ENCODE assay signal across 9 mouse cellular contexts in the genomic region with DNA sequence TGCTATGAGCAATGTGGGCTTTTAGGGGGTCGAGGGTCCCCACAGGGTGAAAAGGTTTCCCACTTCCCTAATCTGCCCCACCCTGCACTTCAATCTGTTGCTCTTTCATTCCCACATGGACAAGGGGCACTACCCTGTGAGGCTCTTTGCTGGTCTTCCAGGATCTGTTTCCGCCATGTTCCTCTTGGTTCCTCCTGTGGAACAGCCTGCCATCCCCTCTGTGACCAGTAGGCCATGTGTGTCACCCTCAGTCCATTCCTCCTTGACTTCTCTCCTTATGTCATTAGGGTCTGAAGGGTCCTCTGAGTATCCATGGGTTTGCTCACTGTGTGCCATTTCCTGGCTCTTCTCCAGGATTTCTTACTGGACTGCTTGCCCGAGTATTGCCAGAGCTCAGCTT. TPM values are rescaled to one million over a fixed set of nuclear protein-coding genes. Genes with fewer than 3 reads are reported as not detected.
DNase-seq lines count a peak whose midpoint lies in the region; ATAC-seq lines count a peak whose summit lies in the region.
"Had no signal": no experiment of that assay in that cellular context is flagged by ENCODE, and none has a peak within 500 bp of the region (broad histone marks: within the 10 kb centered on the region; RNA-seq: fewer than 3 reads in every experiment).

No protein-coding gene starts in this region.

- H3K9me3 ChIP-seq in liver, embryonic 11.5 days (ENCODE audit: control insufficient read depth, low read length) = no peaks in the 10 kb centered on the region
- H3K9me3 ChIP-seq in embryonic facial prominence, embryonic 12.5 days = no peaks in the 10 kb centered on the region
- no peaks in the 10 kb centered on the region for H3K9me3 ChIP-seq in liver, embryonic 15.5 days (replicated peaks)
- H3K9me3 ChIP-seq: heart, embryonic 15.5 days; stomach, embryonic 15.5 days had no signal

- WGBS in liver, embryonic 11.5 days = 56% methylated on average over 3 of the region's 3 CpGs
- WGBS in embryonic facial prominence, embryonic 12.5 days = 67% methylated on average over 3 of the region's 3 CpGs
- WGBS in liver, embryonic 15.5 days (ENCODE audit: insufficient replicate concordance) = 47% methylated on average over 3 of the region's 3 CpGs

- H3K36me3 ChIP-seq in liver, embryonic 11.5 days (ENCODE audit: control insufficient read depth, insufficient read depth, low read length) = no peaks in the 10 kb centered on the region
- no peaks in the 10 kb centered on the region; the same call in 1 of the 2 replicates for H3K36me3 ChIP-seq in embryonic facial prominence, embryonic 12.5 days
- H3K36me3 ChIP-seq in liver, embryonic 15.5 days (replicated peaks) = no peaks in the 10 kb centered on the region
- H3K36me3 ChIP-seq: heart, embryonic 15.5 days; stomach, embryonic 15.5 days had no signal

- no peak for ATAC-seq in liver, embryonic 11.5 days (replicated peaks; ENCODE audit: low FRiP score)
- no peak for ATAC-seq in embryonic facial prominence, embryonic 12.5 days (ENCODE audit: insufficient number of reproducible peaks, insufficient read depth, low FRiP score, low TSS enrichment)
- no peak for ATAC-seq in liver, embryonic 15.5 days (ENCODE audit: insufficient read depth)
- ATAC-seq in frontal cortex, adult (ENCODE audit: low TSS enrichment) = no peak

- DNase-seq in liver, embryonic 11.5 days (ENCODE audit: low spot score) = no peak
- DNase-seq in liver = no peak
- DNase-seq in MN1 (ENCODE audit: low spot score) = peak; percentile 16
- no peak for DNase-seq in natural killer cell, adult 2 months (ENCODE audit: low spot score in 2 of 2)

- peak overlapping the region; percentile 63 for H3K4me2 ChIP-seq in liver, embryonic 11.5 days
- peak overlapping the region; percentile 41; the same call in 1 of the 2 replicates for H3K4me2 ChIP-seq in embryonic facial prominence, embryonic 12.5 days (replicated peaks)
- H3K4me2 ChIP-seq in liver, embryonic 15.5 days = peak overlapping the region; percentile 53

- H3K27me3 ChIP-seq in liver, embryonic 11.5 days (replicated peaks; ENCODE audit: control insufficient read depth, insufficient read depth, low read length) = peaks cover 81% of the 10 kb centered on the region
- peaks cover 80% of the 10 kb centered on the region for H3K27me3 ChIP-seq in embryonic facial prominence, embryonic 12.5 days
- peaks cover 100% of the 10 kb centered on the region for H3K27me3 ChIP-seq in liver, embryonic 15.5 days

- H3K27ac ChIP-seq in liver, embryonic 11.5 days (ENCODE audit: low read depth, low read length) = no peak overlapping the region
- no peak overlapping the region for H3K27ac ChIP-seq in embryonic facial prominence, embryonic 12.5 days
- no peak overlapping the region for H3K27ac ChIP-seq in liver, embryonic 15.5 days (replicated peaks)
- H3K27ac ChIP-seq: heart, embryonic 15.5 days; stomach, embryonic 15.5 days had no signal

- no peak overlapping the region for H3K9ac ChIP-seq in liver, embryonic 11.5 days (ENCODE audit: low read depth, low read length)
- H3K9ac ChIP-seq in embryonic facial prominence, embryonic 12.5 days = no peak overlapping the region
- H3K9ac ChIP-seq in liver, embryonic 15.5 days = no peak overlapping the region
- H3K9ac ChIP-seq: stomach, embryonic 15.5 days had no signal

- H3K4me3 ChIP-seq in liver, embryonic 11.5 days (ENCODE audit: low read depth, low read length) = no peak overlapping the region; the same call in 1 of the 2 replicates
- no peak overlapping the region for H3K4me3 ChIP-seq in embryonic facial prominence, embryonic 12.5 days
- no peak overlapping the region for H3K4me3 ChIP-seq in liver, embryonic 15.5 days (replicated peaks)

- H3K4me1 ChIP-seq in liver, embryonic 11.5 days (replicated peaks; ENCODE audit: control insufficient read depth, insufficient read depth, low read length) = peaks cover 15% of the 10 kb centered on the region
- peaks cover 30% of the 10 kb centered on the region for H3K4me1 ChIP-seq in embryonic facial prominence, embryonic 12.5 days
- H3K4me1 ChIP-seq in liver, embryonic 15.5 days (replicated peaks) = peaks cover 29% of the 10 kb centered on the region

RNA-seq across cellular contexts. Expression of a gene that starts 5.9 kb away (rescaled TPM):
- polyA plus RNA-seq in liver, embryonic 11.5 days (2014; fragmentation: Nextera tagmentation; extraction: Ambion mirVana) = not detected in 2 replicates
- polyA plus RNA-seq in embryonic facial prominence, embryonic 12.5 days (2016; fragmentation: Nextera tagmentation; extraction: Ambion mirVana) = 0.33 and 0.61 TPM in 2 replicates
- not detected in 2 replicates for polyA plus RNA-seq in liver, embryonic 15.5 days (2015; fragmentation: Nextera tagmentation; extraction: Ambion mirVana)
- polyA plus RNA-seq: heart, embryonic 15.5 days; stomach, embryonic 15.5 days had no signal

RNA-seq across cellular contexts. Expression of a gene that starts 6.8 kb away (rescaled TPM):
- polyA plus RNA-seq in liver, embryonic 11.5 days (2014; fragmentation: Nextera tagmentation; extraction: Ambion mirVana) = 0.18 and 0.35 TPM in 2 replicates
- polyA plus RNA-seq in embryonic facial prominence, embryonic 12.5 days (2016; fragmentation: Nextera tagmentation; extraction: Ambion mirVana) = 2.1 and 3.1 TPM in 2 replicates
- polyA plus RNA-seq in liver, embryonic 15.5 days (2015; fragmentation: Nextera tagmentation; extraction: Ambion mirVana) = 0.02 TPM in 1 of 2 replicates, not detected in the other

RNA-seq across cellular contexts. Expression of a gene that starts 38.4 kb away (rescaled TPM):
- polyA plus RNA-seq in liver, embryonic 11.5 days (2014; fragmentation: Nextera tagmentation; extraction: Ambion mirVana) = 344 and 357 TPM in 2 replicates
- polyA plus RNA-seq in embryonic facial prominence, embryonic 12.5 days (2016; fragmentation: Nextera tagmentation; extraction: Ambion mirVana) = 279 and 288 TPM in 2 replicates
- 205 and 219 TPM in 2 replicates for polyA plus RNA-seq in liver, embryonic 15.5 days (2015; fragmentation: Nextera tagmentation; extraction: Ambion mirVana)

RNA-seq across cellular contexts. Expression of a gene that starts 43.2 kb away (rescaled TPM):
- polyA plus RNA-seq in liver, embryonic 11.5 days (2014; fragmentation: Nextera tagmentation; extraction: Ambion mirVana) = 122 and 128 TPM in 2 replicates
- 128 and 135 TPM in 2 replicates for polyA plus RNA-seq in embryonic facial prominence, embryonic 12.5 days (2016; fragmentation: Nextera tagmentation; extraction: Ambion mirVana)
- 101 and 105 TPM in 2 replicates for polyA plus RNA-seq in liver, embryonic 15.5 days (2015; fragmentation: Nextera tagmentation; extraction: Ambion mirVana)

RNA-seq across cellular contexts. Expression of a gene that starts 43.3 kb away (rescaled TPM):
- polyA plus RNA-seq in liver, embryonic 11.5 days (2014; fragmentation: Nextera tagmentation; extraction: Ambion mirVana) = 145 and 167 TPM in 2 replicates
- polyA plus RNA-seq in embryonic facial prominence, embryonic 12.5 days (2016; fragmentation: Nextera tagmentation; extraction: Ambion mirVana) = 121 and 124 TPM in 2 replicates
- polyA plus RNA-seq in liver, embryonic 15.5 days (2015; fragmentation: Nextera tagmentation; extraction: Ambion mirVana) = 140 and 154 TPM in 2 replicates
